Mouse (Mus musculus) urinary bladder, postnatal 10 days (tissue): ENCODE results near the gene Rfpl4.
"Not testable (repeated sequence)": the region's sequence is repeated elsewhere in the genome, so short reads cannot be mapped to it uniquely, and the experiment has no call there.

ENCODE experiments used
- DNase-seq: peaks from one replicate; pipeline ENCODE4 v3.0.0; 2022; ENCODE audit warnings: low spot score

The Rfpl4 gene

GRCm38 (mm10) chr7:5080815-5081214 is 35.9 kb downstream of the Rfpl4 start:
- DNase-seq = no peak

- DNase-seq = peak; percentile 84
These were observed 36.6 kb downstream of the Rfpl4 start, which contains the start of gene Epn1 for GRCm38 (mm10) chr7:5080010-5080751. Epn1 (plus strand) TSS chr7:5080235.

- DNase-seq = not testable (repeated sequence)
These were observed 37.3 kb downstream of the Rfpl4 start for GRCm38 (mm10) chr7:5079365-5080009.

GRCm38 (mm10) chr7:5076931-5077330 is 39.8 kb downstream of the Rfpl4 start:
- DNase-seq = no peak

- no peak for DNase-seq
These were observed 41.8 kb downstream of the Rfpl4 start for GRCm38 (mm10) chr7:5074984-5075383.

GRCm38 (mm10) chr7:5073586-5073985 is 43.2 kb downstream of the Rfpl4 start:
- DNase-seq = no peak

- no peak for DNase-seq
These were observed 51.9 kb downstream of the Rfpl4 start for GRCm38 (mm10) chr7:5064886-5065285.

- DNase-seq = no peak
These were observed 54.3 kb downstream of the Rfpl4 start for GRCm38 (mm10) chr7:5062360-5063001.

- peak; percentile 85 for DNase-seq
These were observed 54.9 kb downstream of the Rfpl4 start, which contains the start of gene U2af2 for GRCm38 (mm10) chr7:5061774-5062359. U2af2 (plus strand) TSS chr7:5062143.

GRCm38 (mm10) chr7:5060944-5061773 is 55.6 kb downstream of the Rfpl4 start:
- DNase-seq = peak; percentile 96

- no peak for DNase-seq
These were observed 56.5 kb downstream of the Rfpl4 start for GRCm38 (mm10) chr7:5060239-5060731.
